Mouse (Mus musculus): ENCODE results near the gene Zfp715.

GRCm38 (mm10) chr7:43346148-43346547 is 33.1 kb upstream of the Zfp715 start:
- no peak for TF ChIP-seq POLR2A (IDR thresholded peaks at IDR 0.05; ENCODE audit: insufficient read depth, low read depth, low read length)
- TF ChIP-seq CTCF (IDR thresholded peaks at IDR 0.05; ENCODE audit: insufficient read depth, low read depth, low read length), result no peak
